Mouse (Mus musculus) liver, embryonic 14.5 days (tissue): ENCODE measurements around the gene Dcun1d4.

Experiments
- CTCF ChIP-seq: IDR thresholded peaks from 2 replicates; pipeline ENCODE4 v1.5.1; 2016; ENCODE audit warnings: antibody characterized with exemption, low read depth, control low read depth
- EP300 ChIP-seq: IDR thresholded peaks from 2 replicates; pipeline ENCODE4 v1.6.1; 2016; ENCODE audit warnings: antibody characterized with exemption, low read depth

DNA sequence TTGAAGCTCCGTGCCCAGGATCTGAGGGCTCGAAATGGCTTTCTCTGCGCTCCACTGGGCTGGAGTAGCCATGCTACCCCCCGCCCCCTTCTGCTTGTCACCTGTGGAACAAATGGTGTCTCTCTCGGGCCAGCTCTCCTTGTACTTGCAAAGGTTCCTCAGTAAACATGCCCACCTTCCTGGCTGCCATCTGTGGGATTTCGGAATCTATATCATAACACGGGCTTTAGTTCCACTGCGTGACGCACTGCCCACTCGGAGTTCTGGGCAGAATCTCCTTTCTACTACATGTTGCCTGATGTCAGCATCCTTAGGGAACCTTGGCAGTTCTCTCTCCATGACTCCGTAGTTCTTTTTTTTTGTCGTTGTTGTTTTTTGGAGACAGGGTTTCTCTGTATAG, 56.9 kb downstream of the Dcun1d4 start:
- TF ChIP-seq CTCF (no peak), EP300 (no peak)
